Mouse (Mus musculus) adrenal gland, adult 18-20 months (tissue): ENCODE data around the gene Lct. TPM values are rescaled to one million over a fixed set of nuclear protein-coding genes. Genes with fewer than 3 reads are reported as not detected.
"Not testable (repeated sequence)": the region's sequence is repeated elsewhere in the genome, so short reads cannot be mapped to it uniquely, and the experiment has no call there.

Experiments used
- DNase-seq, 2 experiments: peaks; one replicate each; pipeline ENCODE4 v3.0.0; 2021 to 2022; ENCODE audit warnings: low spot score in 2 of 2
- long read RNA-seq, 2 experiments: library from polyadenylated mRNA; stranded (forward); transcript quantifications; one replicate each; pipeline ENCODE4 v2.0.0; 2021
- total RNA-seq, 2 experiments: library from RNA; stranded (reverse); gene quantifications; 1 replicate in 1 of 2; 2 replicates in 1 of 2; pipeline ENCODE4 v1.2.3; 2021

The Lct gene
- not detected for total RNA-seq
- long read RNA-seq, experiment 1: 0 reads
- long read RNA-seq, experiment 2: 0 reads

- DNase-seq: no peak
Measured at GRCm38 (mm10) chr1:128328218-128328617, at the start of gene Lct. Gene Lct (minus strand): TSS chr1:128328318.

- no peak for DNase-seq
Measured at GRCm38 (mm10) chr1:128376841-128377240, 48.7 kb upstream of the Lct start.

- DNase-seq: no peak
Measured at GRCm38 (mm10) chr1:128372143-128372860, 44.2 kb upstream of the Lct start.

GRCm38 (mm10) chr1:128368732-128369441 lies 40.8 kb upstream of the Lct start:
- DNase-seq: peak in 1 of 2 experiments; percentile 13

- DNase-seq: no peak
Measured at GRCm38 (mm10) chr1:128360601-128361000, 32.5 kb upstream of the Lct start.

- peak; percentile 88 to 89 for DNase-seq
Measured at GRCm38 (mm10) chr1:128359554-128360376, 31.6 kb upstream of the Lct start, which contains the start of gene Mcm6. Gene Mcm6 (minus strand): TSS chr1:128359664.

GRCm38 (mm10) chr1:128358916-128359553 lies 30.9 kb upstream of the Lct start:
- DNase-seq: no peak

GRCm38 (mm10) chr1:128358276-128358675 lies 30.2 kb upstream of the Lct start:
- peak in 1 of 2 experiments; percentile 17 for DNase-seq

- DNase-seq: no peak
Measured at GRCm38 (mm10) chr1:128357452-128357851, 29.3 kb upstream of the Lct start.

- DNase-seq: no peak
Measured at GRCm38 (mm10) chr1:128353092-128353491, 25.0 kb upstream of the Lct start.

GRCm38 (mm10) chr1:128344232-128344631 lies 16.1 kb upstream of the Lct start:
- DNase-seq: no peak

GRCm38 (mm10) chr1:128337708-128338320 lies 9.7 kb upstream of the Lct start:
- no peak for DNase-seq

GRCm38 (mm10) chr1:128330313-128330712 lies 2.2 kb upstream of the Lct start:
- no peak for DNase-seq

GRCm38 (mm10) chr1:128327165-128327564 lies 953 bp downstream of the Lct start:
- DNase-seq: no peak

- no peak for DNase-seq
Measured at GRCm38 (mm10) chr1:128324776-128325175, 3.3 kb downstream of the Lct start.

- no peak for DNase-seq
Measured at GRCm38 (mm10) chr1:128323026-128323643, 5.0 kb downstream of the Lct start.

GRCm38 (mm10) chr1:128319266-128319665 lies 8.9 kb downstream of the Lct start:
- DNase-seq: not testable (repeated sequence)

- no peak for DNase-seq
Measured at GRCm38 (mm10) chr1:128314665-128315064, 13.5 kb downstream of the Lct start.

- no peak for DNase-seq
Measured at GRCm38 (mm10) chr1:128309043-128309442, 19.1 kb downstream of the Lct start.

GRCm38 (mm10) chr1:128303900-128304299 lies 24.2 kb downstream of the Lct start:
- no peak for DNase-seq
